Mouse (Mus musculus) thymus, postnatal 0 days (tissue): ENCODE data around the gene Pmm1. TPM values are rescaled to one million over a fixed set of nuclear protein-coding genes. Genes with fewer than 3 reads are reported as not detected.
"Not testable (repeated sequence)": the region's sequence is repeated elsewhere in the genome, so short reads cannot be mapped to it uniquely, and the experiment has no call there.

Experiments
- DNase-seq: peaks from one replicate; pipeline ENCODE4 v3.0.0-alpha.2; 2015; ENCODE audit warnings: low spot score
- polyA plus RNA-seq: library from polyadenylated mRNA; unstranded; fragments of >200 nt; fragmentation: Nextera tagmentation; extraction: Ambion mirVana; gene quantifications from 2 replicates; pipeline ENCODE4 v1.2.1, GENCODE M21; 2015

The Pmm1 gene
- polyA plus RNA-seq, result 45.1 and 50.5 TPM in 2 replicates

GRCm38 (mm10) chr15:81960171-81961077, at the start of gene Pmm1:
Gene Pmm1, minus strand, starts transcription at chr15:81960930.
- DNase-seq, result peak; percentile 100

GRCm38 (mm10) chr15:82004257-82004656, 43.5 kb upstream of the Pmm1 start:
- no peak for DNase-seq

- DNase-seq, result no peak
These were observed 33.3 kb upstream of the Pmm1 start for GRCm38 (mm10) chr15:81993992-81994391.

DNA sequence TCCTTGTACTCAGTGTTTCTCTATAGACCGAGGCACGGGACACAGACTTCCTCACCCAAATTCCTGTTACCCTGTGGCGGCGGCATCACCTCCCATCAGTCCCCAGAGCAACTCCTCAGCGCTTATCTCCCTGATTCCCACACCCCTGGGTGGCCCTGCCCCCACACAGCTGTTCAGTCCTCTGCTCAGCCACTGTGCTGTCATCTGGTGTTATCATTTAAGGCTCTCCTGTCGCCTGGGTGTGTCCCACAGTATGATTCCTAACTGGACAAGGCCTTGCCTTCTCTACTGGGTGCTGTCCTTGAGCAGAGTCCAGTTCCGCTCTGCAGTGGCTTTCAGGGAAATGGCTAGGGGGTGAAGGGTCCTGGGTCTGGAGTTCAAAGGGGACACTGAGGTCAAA, 29.8 kb upstream of the Pmm1 start:
- no peak for DNase-seq

- peak; percentile 74 for DNase-seq
These were observed 28.8 kb upstream of the Pmm1 start for GRCm38 (mm10) chr15:81989371-81990062.

DNA sequence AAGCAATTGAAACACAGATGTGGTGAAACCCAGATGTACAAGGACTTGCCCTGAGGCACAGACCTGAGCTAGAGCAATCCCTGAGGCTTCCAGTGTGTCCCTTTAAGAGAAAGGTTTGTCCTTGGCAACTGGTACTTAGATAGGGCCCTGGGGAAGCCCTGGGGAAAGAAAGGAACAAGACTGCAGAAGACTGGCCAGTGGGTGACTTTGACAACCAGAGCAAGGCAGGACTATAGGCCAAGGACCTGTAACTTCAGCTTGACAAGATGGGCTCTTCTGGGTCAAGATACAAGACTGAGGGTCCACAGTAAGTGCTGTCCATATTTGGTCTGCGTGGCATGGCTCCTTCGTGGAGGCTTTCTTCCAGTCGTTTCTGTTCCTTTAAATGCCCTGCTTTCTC, 26.9 kb upstream of the Pmm1 start, which contains the start of gene Xrcc6:
Xrcc6 (plus strand) TSS at position 190 of the 400 bp plus-strand sequence.
- DNase-seq, result no peak

DNA sequence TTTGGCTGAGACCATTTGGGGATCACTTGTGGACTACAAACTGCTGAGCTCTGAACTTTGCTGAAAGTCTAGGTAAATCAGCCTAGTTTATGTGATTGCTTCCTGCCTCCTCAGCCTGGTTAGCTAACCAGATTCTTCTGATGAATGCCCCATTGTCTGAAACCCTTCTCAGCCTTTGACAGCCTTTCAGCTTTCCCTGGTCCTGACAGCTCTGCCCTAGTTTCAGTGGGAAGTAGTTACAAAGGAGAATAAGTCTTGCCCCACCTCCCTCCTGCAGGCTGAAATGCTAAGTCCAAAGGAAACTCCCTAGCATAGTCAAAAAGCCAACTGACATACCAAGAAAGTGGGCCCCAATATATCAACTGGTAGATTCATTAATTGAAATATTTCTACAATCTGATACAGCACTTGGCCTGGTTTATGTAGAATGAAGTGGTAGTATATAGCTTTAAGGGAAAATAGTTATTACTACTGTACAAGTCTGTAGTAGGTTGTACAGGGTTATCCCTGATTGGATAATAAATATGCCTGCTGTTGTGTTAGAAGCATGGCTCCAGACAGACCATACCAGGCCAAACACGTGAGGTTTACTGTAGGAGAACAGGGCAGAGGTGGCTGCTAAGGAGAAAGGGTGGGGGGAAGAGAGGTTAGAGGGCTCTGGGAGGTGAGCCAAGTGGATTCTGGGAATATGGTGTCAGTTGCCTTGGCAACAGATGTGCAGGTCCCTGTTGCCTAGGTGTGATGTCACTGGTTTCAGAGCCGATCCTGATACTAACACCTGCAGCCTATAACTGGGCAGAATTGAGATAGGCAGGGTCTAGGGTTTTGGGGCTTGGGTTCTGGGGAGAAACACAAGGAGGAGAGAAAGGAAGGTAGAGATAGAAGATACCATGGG, 24.8 kb upstream of the Pmm1 start:
- DNase-seq, result no peak

DNA sequence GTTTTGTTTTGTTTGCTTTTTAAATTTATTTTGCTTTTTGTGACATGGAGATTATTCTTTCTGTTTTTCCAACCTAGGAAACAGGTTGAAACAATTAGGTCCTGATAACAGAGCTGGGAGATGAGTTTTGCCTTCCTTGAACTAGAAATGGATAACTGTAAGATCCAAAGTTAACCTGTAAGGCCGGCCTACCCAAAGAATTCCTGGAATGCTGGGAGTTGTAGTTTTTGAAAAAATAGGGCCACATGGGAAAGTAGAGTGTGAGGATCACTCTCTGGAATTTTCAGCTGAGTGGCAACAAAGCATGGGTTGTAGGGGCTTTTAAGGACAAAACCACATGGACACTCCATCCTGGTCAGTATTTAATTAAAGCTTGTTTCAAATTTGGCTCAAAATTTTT, 21.4 kb upstream of the Pmm1 start:
- DNase-seq, result no peak

DNA sequence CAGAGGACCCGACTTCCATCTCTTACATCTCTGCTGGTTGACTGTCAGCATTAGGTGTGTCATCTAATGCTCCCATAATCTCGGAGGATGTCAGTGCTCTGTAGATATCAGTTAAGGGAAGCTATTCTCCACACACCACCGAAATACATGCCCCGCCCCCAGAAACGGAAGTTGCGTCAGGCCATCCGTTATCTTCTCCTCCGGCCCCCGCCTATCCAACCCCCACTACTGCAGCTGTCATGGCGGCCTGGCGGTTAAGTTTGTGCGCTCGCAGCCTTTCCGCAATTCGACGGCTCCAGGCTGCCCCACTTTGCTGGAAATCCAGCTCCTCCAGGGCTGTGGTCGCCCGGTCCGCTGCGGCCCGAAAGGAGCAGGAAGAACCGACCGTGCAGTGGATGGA, 19.6 kb upstream of the Pmm1 start, which contains the start of gene 1700029P11Rik:
1700029P11Rik (plus strand) TSS at position 220 of the 400 bp plus-strand sequence.
- DNase-seq, result no peak

DNA sequence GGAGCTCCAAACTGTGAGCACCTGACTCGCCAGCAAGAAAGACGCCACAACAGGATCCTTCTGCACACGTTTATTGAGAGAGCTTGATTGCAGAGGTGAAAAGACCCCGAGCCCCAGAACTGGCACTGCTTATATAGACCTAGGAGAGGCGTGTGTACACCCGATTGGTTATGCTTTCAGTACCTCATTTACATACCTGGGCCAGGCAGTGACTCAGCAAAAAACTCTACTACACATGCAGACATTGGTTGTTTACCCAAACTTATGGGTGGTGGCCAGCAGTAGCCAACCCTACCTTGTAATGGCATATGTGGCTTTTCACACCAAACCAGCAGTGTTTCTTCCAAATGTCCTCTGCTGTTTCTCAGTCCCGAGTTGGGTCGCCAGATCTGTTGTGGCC, 14.4 kb upstream of the Pmm1 start:
- DNase-seq, result not testable (repeated sequence)

DNA sequence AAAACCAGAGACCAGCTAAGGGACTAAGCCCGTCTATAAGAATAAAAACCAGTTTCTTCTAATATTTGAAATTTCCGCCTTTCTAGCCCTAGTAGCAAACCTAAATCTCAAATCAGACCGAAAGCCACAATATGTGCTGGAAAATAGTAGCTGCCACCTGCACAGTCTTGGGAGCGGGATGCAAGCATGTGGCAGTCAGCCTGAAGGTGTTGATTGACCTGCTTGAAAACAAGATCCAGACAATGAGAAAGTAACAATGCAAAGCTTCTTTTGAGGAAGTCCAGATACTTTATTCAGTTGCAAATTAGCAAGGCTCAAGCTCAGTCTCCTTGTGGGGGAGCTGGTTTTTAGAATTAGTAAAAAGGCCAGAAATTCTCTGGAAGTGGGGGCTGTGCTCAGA, 9.8 kb upstream of the Pmm1 start:
- not testable (repeated sequence) for DNase-seq

GRCm38 (mm10) chr15:81969635-81970034, 8.9 kb upstream of the Pmm1 start:
- not testable (repeated sequence) for DNase-seq

- no peak for DNase-seq
These were observed 8.4 kb upstream of the Pmm1 start for GRCm38 (mm10) chr15:81969173-81969572.

- DNase-seq, result no peak
These were observed 7.7 kb upstream of the Pmm1 start for GRCm38 (mm10) chr15:81968447-81968846.

GRCm38 (mm10) chr15:81967821-81968220, 7.1 kb upstream of the Pmm1 start:
- DNase-seq, result no peak

DNA sequence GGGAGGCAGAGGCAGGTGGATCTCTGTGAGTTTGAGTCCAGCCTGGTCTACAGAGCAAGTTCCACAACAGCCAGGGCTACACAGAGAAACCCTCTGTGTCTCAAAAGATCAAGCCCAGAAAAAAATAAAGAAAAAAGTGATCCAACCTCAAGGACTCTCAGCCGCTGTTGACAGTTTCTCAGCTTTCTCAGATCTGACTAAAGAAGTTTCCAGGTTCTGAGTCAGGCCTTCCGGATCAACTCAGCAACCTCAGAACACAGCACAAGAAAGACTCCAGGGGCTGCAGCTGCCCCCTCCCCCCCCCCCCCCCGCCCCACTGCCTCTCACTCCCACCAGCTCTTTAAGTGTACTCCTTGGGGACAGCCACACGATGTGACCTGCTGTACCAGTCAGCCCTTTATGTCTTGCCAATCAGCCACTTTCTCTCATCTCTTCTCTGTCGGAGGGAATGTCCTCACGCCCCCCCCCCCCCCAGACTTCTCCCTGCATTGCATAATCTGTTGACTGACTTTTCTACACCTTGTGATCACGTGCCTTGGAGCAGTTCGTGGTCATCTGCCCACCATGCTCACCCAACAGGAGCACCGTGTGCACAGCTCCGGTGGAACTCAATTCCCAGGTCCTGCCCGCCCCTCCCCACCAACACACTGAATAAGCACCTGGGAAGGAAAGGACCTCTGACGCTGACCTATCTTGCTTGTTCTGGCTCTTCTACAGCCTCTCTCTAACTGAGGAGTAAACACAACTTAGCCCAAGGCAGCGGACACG, 5.5 kb upstream of the Pmm1 start:
- no peak for DNase-seq

DNA sequence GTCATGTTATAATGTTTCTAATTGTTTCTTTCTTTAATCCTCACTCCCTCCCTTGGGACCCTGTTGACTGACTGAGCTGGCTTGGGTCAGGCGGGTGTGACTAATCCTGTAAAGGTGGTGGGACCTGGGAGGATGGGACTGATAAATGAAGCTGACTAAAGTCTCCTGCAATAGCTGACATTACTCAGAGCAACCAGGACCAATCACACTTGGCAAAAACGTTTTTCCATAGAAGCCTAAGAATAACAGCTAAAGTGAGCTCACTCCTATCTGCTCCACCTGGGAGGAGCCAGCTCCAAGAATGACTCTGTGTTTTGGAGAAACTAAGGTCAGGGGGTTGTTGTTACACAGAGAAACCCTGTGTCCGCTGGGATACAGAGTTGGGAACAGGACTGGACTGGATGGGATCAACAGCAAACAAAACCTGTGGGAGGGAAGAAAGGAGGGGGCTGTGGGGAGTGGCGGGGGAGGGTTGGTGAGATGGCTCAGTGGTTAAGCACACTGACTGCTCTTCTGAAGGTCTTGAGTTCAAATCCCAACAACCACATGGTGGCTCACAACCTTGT, 4.3 kb upstream of the Pmm1 start:
- no peak for DNase-seq

DNA sequence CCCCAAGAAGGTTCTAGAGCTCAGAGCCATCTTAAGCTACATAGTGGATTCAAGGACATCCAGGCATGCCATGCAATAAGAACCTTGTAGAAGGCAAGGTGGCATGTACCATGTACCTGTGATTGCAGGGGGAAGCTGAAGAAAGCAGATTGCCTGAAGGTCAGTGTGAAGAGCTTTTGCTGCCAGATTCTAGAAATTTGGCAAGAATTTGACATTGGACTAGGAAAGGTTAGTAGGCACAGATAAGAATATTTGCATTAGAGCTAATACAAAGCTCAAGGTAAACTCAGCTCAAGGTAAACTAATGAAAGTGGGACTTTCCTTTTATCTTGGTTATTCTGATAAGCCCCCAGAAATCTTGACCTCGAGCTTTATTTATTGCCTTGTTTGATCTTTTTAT, 3.5 kb upstream of the Pmm1 start:
- no peak for DNase-seq

DNA sequence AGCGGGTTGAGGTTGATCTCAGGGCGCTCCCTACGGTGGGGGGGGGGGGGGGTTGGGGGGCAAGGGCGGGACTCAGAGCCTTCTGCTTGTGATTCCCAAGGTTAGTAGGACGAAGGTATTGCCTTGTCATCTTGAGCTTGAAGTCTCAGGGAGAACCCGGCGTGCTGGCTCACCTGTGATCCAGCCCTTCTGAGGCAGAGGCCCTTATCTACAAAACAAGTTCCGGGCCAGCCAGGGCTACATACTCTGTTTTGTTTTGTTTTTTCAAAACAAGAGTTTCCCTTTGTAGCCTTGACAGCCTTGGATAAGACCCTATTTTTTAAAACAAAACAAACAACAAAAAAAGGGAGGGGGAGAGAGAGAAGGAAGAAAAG, 335 bp upstream of the Pmm1 start:
- no peak for DNase-seq

- DNase-seq, result no peak
These were observed 1.8 kb downstream of the Pmm1 start for GRCm38 (mm10) chr15:81958906-81959305.
